In genomic region chr14:21050734-21051133, GRCm38 (mm10) we compare ENCODE assay signal across 8 mouse cellular contexts. TPM values are rescaled to one million over a fixed set of nuclear protein-coding genes. Genes with fewer than 3 reads are reported as not detected.
DNase-seq lines count a peak whose midpoint lies in the region; ATAC-seq and TF ChIP-seq lines count a peak whose summit lies in the region.

No protein-coding gene starts in this region.

- H3K4me2 ChIP-seq in hindbrain, postnatal 0 days (ENCODE audit: low read depth, low read length): peak overlapping the region; percentile 71; the same call in 1 of the 2 replicates

- no peak for ATAC-seq in hindbrain, postnatal 0 days
- ATAC-seq in megakaryocyte progenitor cell, adult 5-6 weeks (replicated peaks; ENCODE audit: poor library complexity): 0 out of 2 replicates have a peak, but pooled peaks have one; percentile 27

- WGBS in hindbrain, postnatal 0 days: 78% methylated on average over 3 of the region's 3 CpGs

- TF ChIP-seq CTCF in hindbrain, postnatal 0 days (IDR thresholded peaks at IDR 0.05; ENCODE audit: low read depth): peak; percentile 65

- H3K4me1 ChIP-seq in hindbrain, postnatal 0 days (ENCODE audit: insufficient read depth, low read length): no peaks in the 10 kb centered on the region

- no peak overlapping the region for H3K27ac ChIP-seq in hindbrain, postnatal 0 days

- no peaks in the 10 kb centered on the region for H3K27me3 ChIP-seq in hindbrain, postnatal 0 days (ENCODE audit: insufficient read depth, low read length)

- no peaks in the 10 kb centered on the region for H3K36me3 ChIP-seq in hindbrain, postnatal 0 days (ENCODE audit: insufficient read depth, low read length)

- H3K4me3 ChIP-seq in hindbrain, postnatal 0 days (ENCODE audit: low read length): no peak overlapping the region

- H3K9me3 ChIP-seq in hindbrain, postnatal 0 days (ENCODE audit: low read length): no peaks in the 10 kb centered on the region

- DNase-seq in gastrocnemius, postnatal 10 days: peak; percentile 29
- DNase-seq in gastrocnemius, adult 8-10 months (ENCODE audit: low spot score in 2 of 2): no peak
- DNase-seq in B cell, adult 2 months: peak; percentile 79 to 85
- DNase-seq in c-Kit-negative CD71-positive TER-119-positive erythroid progenitor cells, embryonic 14.5 days (ENCODE audit: low read depth, low spot score): peak; percentile 56
- peak; percentile 43 for DNase-seq in hindbrain, postnatal 0 days (ENCODE audit: low spot score)
- no peak for DNase-seq in urinary bladder, adult 2 months (ENCODE audit: low spot score)
- no peak for DNase-seq in gastrocnemius, postnatal 25 days

- no peak overlapping the region for H3K9ac ChIP-seq in hindbrain, postnatal 0 days (replicated peaks; ENCODE audit: low read length)

RNA-seq across cellular contexts. Expression of gene Ap3m1, which starts 1.6 kb away (rescaled TPM):
- total RNA-seq in gastrocnemius, postnatal 10 days (2021): 10 to 100 TPM; 48.1 to 51.5 TPM
- total RNA-seq in gastrocnemius, adult 8-10 months (2022): 10 to 100 TPM; 27.9 to 33.0 (median 30.6) TPM
- total RNA-seq in hindbrain, postnatal 0 days (2014; rRNA removed): 53.6 and 55.2 TPM in 2 replicates
- polyA plus RNA-seq in hindbrain, postnatal 0 days (2015; fragmentation: Nextera tagmentation; extraction: Ambion mirVana): 56.7 and 58.2 TPM in 2 replicates
- total RNA-seq in megakaryocyte progenitor cell, adult 5-6 weeks (2015): 56.9 and 71.1 TPM in 2 replicates
- total RNA-seq in megakaryocyte progenitor cell, adult 5-6 weeks (2017): 60.1 and 71.0 TPM in 2 replicates
- 60.8 and 76.9 TPM in 2 replicates for polyA plus RNA-seq in urinary bladder, adult 2 months (2012; rRNA removed)
- total RNA-seq in gastrocnemius, postnatal 25 days (2021): 10 to 100 TPM; 32.5 to 34.9 TPM

RNA-seq across cellular contexts. Expression of gene Adk, which starts 1.6 kb away (rescaled TPM):
- total RNA-seq in gastrocnemius, postnatal 10 days (2021): 10 to 100 TPM; 85.9 to 86.1 TPM
- 100 to 1,000 TPM in 2 of 4 experiments, 10 to 100 TPM in 2; 88.2 to 104 (median 99.2) TPM for total RNA-seq in gastrocnemius, adult 8-10 months (2022)
- 21.4 and 27.4 TPM in 2 replicates for total RNA-seq in hindbrain, postnatal 0 days (2014; rRNA removed)
- polyA plus RNA-seq in hindbrain, postnatal 0 days (2015; fragmentation: Nextera tagmentation; extraction: Ambion mirVana): 63.5 and 65.2 TPM in 2 replicates
- total RNA-seq in megakaryocyte progenitor cell, adult 5-6 weeks (2015): 100 and 106 TPM in 2 replicates
- total RNA-seq in megakaryocyte progenitor cell, adult 5-6 weeks (2017): 104 and 129 TPM in 2 replicates
- 83.3 and 100 TPM in 2 replicates for polyA plus RNA-seq in urinary bladder, adult 2 months (2012; rRNA removed)
- 100 to 1,000 TPM in 1 of 2 experiments, 10 to 100 TPM in 1; 96.4 to 109 TPM for total RNA-seq in gastrocnemius, postnatal 25 days (2021)

Comparison
In these comparisons a context has a peak if more than half of its experiments do, and no peak if none do; other contexts are left out.
1. DNase-seq: peak in gastrocnemius, postnatal 10 days (single experiment), B cell, adult 2 months (2 of 2), c-Kit-negative CD71-positive TER-119-positive erythroid progenitor cells, embryonic 14.5 days (single experiment) and hindbrain, postnatal 0 days (single experiment); none in gastrocnemius, adult 8-10 months (0 of 2), urinary bladder, adult 2 months (single experiment) and gastrocnemius, postnatal 25 days (single experiment).